Mouse (Mus musculus): Measurements from ENCODE around the gene Mrps27.

GRCm38 (mm10) chr13:99416601-99417000, 72.0 kb downstream of the Mrps27 start:
- TF ChIP-seq ZNF384 (IDR thresholded peaks at IDR 0.05; ENCODE audit: low read depth, low read length) (no peak), TCF12 (IDR thresholded peaks at IDR 0.05; ENCODE audit: low read depth, low read length) (no peak), CTCF (conservative IDR thresholded peaks at IDR 0.05 in 1 of 2, IDR thresholded peaks at IDR 0.05 in 1 of 2; ENCODE audit: low read depth in 2 of 2, low read length in 2 of 2) (no peak), POLR2A (IDR thresholded peaks at IDR 0.05; ENCODE audit: low read depth, low read length) (no peak), EP300 (IDR thresholded peaks at IDR 0.05; ENCODE audit: low read length) (no peak), JUN (IDR thresholded peaks at IDR 0.05; ENCODE audit: insufficient read depth, low read depth, low read length) (no peak), SIN3A (IDR thresholded peaks at IDR 0.05; ENCODE audit: low read length) (no peak), MAFK (IDR thresholded peaks at IDR 0.05; ENCODE audit: insufficient replicate concordance, low read length) (no peak), CHD2 (IDR thresholded peaks at IDR 0.05; ENCODE audit: low read length) (no peak), KAT2A (IDR thresholded peaks at IDR 0.05; ENCODE audit: insufficient replicate concordance, low read length) (no peak)
